Mouse (Mus musculus): ENCODE results near the gene Ptprt.

DNA sequence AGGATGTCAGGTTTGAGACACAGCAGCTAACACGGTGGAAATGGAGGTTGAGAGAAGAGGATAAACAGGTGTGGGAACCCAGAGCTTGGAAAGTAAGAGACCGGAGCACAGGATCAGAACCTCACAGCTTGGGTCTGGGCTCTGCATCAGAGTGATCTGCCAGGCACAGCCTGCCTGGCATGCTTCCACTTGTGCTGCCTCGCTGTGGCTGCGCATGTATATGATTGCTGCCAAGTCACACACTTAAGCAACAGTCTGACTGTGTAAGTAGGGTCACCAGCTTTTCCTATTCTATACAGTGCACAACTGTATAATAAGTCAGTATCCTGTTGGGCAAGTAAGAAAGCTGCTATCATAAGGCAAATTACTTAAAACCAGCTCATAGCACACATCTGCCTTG, 249.9 kb downstream of the Ptprt start:
- TF ChIP-seq CTCF (IDR thresholded peaks at IDR 0.05; ENCODE audit: borderline replicate concordance, insufficient read depth, low read depth, low read length) (no peak), POLR2A (IDR thresholded peaks at IDR 0.05; ENCODE audit: borderline replicate concordance, insufficient read depth, low read length) (no peak)

Measured in cerebellum, adult 2 months (tissue).